Mouse (Mus musculus) right cerebral cortex, postnatal 25 days (tissue): ENCODE measurements around the gene Mgat3.

Source experiments
- DNase-seq: peaks from one replicate; pipeline ENCODE4 v3.0.0; 2022

Gene Mgat3

DNA sequence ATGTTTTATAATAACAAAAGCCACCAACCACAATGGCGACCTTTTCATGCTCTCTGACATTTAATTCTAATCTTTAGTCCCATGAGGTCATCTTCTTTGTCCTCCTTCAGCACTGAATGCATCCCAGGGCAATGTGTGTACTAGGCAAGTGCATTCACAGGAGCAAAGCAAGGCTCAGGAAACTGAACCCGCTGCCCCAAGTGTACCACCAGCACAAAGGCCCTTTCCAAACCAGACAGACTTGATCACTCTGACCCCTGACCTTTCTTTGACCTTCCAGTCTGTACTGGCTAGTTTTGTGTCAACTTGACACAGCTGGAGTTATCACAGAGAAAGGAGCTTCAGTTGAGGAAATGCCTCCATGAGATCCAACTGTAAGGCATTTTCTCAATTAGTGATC lies 58.8 kb downstream of the Mgat3 start:
- DNase-seq: no peak

DNA sequence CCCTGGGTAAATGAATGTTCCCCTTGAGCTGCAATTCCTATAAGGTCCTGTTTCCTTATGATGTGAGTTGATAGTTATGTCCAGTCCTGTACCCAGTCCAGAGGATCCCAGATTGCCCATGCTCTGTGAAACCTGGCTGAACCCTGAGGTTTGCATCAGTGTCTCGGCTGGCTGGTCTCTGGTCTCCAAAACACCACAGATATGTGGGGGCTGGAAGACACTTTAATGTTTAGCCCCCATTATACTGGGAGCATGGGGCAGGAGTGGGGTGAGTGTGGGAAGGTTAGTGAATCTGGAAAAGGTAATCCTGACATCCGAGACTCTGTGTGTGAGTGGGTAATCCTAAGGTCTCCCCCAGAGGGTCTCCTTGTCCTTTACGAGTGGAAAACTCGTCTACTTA lies 59.5 kb downstream of the Mgat3 start:
- DNase-seq: no peak

DNA sequence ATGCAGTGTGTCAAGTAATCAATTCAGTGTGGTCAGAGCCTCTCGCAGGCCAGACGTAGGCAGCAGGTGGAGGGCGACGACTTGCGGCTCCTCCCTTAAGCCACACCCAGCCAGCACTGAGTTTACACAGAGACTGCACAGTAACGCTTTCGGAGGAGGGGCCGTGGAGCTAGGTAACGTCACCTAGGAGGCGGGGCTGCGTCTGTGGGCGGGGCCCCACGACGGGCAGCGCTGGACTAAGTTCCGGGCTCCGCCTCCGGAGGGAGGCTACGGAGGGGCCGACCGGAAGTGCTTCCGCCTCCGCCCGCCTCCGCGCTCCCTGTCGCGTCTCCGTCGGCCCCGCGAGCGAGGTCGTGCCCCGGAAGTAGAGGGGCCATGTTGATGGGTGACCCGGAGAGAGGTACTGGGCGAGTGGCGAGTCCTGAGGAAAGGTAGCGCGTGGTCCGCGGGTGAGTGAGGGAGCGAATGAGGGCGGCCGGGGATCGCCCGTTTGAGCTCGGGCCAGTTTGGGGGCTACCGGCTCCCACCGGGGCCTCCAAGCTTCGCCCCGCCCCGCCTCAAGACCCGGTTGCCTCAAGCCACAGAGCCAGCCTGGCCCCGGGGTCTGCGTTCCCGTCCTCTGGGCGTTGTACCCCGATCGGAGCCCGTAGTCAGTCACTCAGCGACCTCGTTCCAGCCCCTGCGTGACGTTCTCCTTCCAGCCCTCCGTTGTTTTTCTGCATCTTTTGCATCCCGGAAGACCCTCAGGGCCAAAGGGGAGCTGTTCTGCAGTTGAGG lies 60.4 kb downstream of the Mgat3 start, which contains the start of gene Mief1:
Gene Mief1 (plus strand): TSS at position 286 of the 777 bp plus-strand sequence.
- peak; percentile 98 for DNase-seq

DNA sequence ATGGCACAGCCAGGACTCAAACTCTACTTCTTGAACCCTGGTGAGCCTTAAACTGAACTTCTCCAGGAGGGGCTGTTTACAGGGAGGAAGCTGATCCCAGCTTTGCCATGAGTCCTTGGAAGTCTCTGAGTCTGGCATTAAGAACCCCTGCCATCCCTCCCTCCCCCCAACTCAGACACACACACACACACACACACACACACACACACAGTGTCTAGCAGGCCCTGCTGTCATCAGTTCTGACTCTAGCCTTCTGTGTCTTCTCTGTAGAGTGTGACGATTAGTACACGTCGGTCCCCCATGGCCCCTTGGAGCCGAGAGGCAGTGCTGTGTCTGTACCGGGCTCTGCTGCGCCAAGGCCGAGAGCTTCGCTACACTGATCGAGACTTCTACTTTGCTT lies 62.0 kb downstream of the Mgat3 start, which contains the start of gene AC140267.1:
Gene AC140267.1 (plus strand): TSS at position 301 of the 400 bp plus-strand sequence.
- DNase-seq: no peak

DNA sequence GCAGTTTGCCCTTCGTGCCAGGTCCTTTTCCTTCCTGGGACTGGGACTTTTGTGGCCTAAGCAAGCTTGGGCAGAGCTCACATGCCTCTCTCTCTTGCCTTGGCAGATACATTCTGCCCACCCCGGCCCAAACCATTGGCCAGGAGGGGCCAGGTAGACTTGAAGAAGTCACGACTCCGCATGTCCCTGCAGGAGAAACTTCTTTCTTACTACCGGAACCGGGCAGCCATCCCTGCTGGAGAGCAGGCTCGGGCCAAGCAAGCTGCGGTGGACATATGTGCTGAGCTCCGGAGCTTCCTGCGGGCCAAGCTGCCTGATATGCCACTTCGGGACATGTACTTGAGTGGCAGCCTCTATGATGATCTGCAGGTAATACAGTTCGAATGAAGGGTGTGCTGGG lies 74.6 kb downstream of the Mgat3 start:
- DNase-seq: no peak

DNA sequence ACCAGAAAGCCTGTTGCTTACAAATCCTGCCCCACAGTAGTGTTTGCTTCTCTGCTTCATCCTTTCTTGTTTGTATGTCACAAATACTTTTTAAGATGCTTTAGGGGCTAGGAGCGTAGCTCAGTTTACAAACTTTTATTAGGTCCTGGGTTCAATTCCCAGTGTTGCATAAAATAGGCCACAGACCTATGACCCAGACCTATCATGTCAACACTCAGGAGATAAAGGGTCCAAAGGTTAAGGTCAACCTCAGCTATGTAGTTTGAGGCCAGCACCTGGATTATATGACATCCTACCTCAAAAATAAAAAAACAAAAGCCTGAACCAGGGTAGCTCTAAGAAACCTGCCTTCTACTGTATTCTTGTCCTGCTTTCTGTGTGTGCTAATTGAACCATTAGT lies 75.1 kb downstream of the Mgat3 start:
- DNase-seq: no peak

DNA sequence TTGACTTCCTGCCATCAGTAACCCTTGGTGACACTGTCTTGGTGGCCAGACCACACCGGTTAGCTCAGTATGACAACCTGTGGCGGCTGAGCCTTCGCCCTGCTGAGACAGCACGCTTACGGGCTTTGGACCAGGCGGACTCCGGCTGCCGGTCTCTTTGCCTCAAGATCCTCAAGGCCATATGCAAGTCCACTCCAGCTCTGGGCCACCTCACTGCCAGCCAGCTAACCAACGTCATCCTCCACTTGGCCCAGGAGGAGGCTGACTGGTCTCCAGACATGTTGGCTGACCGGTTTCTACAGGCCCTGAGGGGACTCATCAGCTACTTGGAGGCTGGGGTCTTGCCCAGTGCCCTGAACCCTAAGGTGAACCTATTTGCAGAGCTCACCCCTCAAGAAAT lies 76.2 kb downstream of the Mgat3 start:
- no peak for DNase-seq

DNA sequence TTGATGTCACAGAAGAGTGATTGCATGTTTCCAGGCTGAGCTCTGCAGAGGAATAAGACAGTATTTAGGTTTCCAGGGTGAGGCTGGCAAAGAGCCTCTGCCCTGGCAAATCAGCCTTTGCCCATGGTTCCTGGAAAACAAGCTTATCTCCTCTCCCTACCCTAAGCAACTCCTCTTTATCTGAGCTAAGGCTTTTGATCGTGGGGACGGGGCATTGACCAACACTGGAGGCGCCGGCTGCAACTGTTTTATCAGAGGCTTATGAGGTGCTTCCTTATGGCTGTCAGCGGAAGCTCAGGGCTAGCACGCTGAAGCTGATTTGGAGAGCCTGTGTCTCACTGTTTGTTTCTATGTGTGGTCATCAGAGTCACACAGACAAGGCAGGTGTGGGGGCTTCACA lies 77.1 kb downstream of the Mgat3 start:
- no peak for DNase-seq

DNA sequence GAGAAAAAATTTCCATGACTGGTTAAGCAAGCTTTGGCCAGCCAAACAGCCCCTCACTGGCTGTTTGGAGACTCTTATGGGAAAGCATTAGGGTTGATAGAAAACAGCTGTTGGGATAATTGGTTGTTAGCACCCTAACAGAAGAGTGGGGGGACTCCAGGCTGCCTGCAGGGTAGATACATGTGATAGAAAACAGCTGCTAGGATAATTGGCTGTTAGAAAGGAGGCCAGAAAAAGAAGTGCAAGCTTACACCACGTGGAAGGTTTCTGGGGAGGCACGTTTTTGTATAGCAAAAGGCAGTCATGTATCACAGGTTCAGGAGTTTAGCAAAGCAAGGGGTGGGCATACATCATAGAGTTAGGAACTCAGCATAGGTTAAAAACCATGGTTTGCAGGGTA lies 80.0 kb downstream of the Mgat3 start:
- DNase-seq: no peak

DNA sequence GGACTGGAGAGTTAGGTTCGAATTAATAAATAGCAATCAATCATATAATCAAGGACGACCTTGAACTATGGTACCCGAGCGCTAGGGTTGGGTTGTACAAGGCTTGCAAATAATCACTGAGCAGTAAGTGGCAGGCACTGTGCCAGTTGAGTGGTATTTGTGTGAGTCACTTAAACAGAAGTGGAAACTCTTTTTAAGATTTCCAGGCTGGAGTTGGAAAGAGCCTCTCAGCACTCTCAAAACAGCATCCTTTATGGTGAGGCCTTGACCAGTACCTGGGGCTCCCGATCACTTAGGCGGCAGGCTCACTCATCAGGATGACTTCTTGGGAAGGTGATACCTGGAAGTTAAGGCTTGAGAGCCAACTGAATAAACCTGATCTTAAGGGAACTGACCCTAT lies 80.7 kb downstream of the Mgat3 start:
- DNase-seq: no peak

DNA sequence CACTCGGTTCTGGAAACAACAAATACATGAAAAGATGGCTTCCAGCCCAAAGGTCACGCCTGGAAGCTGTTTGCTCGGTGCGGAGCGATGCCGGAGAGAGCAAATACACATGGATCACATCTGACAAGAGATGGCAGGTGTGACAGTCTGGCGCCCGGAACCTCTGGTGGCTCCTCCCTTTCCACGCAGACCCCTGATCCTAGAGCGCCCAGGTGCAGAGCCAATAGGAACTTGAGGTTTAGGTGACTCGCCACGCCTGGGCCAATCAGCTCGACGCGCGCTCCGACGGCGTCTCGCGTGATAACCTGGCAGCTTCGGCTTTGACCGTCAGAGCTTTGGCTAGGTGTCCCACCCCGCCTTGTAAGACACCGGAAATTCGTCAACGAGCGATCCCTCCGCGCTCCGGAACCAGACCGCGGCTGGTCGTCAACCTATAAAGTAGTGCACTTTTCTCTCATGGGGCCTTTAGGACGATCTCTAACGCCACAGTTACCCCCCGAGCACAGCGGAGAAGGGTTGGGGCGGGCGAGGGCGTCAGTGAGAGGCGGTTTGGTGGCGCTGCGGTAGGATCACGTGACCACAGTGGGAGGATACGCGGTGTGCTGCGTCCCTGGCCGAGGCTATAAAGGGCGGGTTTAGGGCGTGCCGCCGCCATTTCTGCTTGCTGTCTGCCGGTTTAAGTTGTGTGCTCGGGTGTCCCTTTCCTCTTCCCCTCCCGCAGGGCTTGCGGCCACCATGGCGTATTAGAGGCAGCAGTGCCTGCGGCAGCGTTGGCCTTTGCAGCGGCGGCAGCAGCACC lies 81.5 kb downstream of the Mgat3 start, which contains the start of gene Atf4:
Gene Atf4 (plus strand): TSS at position 338 of the 799 bp plus-strand sequence.
- DNase-seq: peak; percentile 97

DNA sequence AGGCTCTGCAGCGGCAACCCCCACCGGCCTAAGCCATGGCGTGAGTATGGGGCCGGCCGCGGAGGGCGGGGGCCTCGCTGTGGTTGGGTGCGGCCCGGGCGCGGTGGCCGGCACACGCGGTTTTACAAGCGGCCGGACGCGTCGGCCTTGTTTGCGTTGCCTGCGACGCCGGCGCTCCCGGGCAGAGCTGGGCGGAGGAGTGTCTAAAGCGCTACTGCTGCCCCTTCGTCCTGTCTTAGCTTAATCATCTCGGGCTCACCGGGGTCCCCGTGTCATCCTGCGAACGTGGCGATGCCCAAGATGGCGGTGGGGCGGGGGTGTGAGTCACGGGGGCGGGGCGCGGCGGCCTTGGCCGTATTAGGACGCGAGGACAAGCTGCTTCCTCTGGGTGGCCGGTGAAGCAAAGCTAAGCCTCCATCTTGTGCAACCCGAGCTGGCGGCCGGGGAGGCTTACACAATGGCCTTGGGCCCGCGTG lies 82.2 kb downstream of the Mgat3 start:
- peak; percentile 60 for DNase-seq

DNA sequence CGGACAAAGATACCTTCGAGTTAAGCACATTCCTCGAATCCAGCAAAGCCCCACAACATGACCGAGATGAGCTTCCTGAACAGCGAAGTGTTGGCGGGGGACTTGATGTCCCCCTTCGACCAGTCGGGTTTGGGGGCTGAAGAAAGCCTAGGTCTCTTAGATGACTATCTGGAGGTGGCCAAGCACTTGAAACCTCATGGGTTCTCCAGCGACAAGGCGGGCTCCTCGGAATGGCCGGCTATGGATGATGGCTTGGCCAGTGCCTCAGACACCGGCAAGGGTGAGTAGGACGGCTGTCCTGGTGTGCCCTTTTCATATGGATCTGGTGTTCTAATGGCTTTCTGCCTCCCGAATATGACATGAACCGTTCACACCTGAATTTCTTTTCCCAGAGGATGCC lies 82.7 kb downstream of the Mgat3 start:
- DNase-seq: no peak

DNA sequence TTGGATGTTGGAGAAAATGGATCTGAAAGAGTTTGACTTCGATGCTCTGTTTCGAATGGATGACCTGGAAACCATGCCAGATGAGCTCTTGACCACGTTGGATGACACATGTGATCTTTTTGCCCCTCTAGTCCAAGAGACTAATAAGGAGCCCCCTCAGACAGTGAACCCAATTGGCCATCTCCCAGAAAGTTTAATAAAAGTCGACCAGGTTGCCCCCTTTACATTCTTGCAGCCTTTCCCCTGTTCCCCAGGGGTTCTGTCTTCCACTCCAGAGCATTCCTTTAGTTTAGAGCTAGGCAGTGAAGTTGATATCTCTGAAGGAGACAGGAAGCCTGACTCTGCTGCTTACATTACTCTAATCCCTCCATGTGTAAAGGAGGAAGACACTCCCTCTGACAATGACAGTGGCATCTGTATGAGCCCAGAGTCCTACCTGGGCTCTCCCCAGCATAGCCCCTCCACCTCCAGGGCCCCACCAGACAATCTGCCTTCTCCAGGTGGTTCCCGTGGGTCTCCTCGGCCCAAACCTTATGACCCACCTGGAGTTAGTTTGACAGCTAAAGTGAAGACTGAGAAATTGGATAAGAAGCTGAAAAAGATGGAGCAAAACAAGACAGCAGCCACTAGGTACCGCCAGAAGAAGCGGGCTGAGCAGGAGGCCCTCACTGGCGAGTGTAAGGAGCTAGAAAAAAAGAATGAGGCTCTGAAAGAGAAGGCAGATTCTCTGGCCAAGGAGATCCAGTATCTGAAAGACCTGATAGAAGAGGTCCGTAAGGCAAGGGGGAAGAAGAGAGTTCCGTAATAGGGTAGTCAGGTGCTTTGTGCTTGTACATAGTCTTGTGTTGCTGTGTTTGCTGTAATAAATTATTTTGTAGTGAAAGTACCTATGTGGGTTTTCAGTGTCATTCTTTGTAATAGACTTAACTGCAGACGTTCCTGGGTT lies 83.4 kb downstream of the Mgat3 start:
- DNase-seq: no peak

DNA sequence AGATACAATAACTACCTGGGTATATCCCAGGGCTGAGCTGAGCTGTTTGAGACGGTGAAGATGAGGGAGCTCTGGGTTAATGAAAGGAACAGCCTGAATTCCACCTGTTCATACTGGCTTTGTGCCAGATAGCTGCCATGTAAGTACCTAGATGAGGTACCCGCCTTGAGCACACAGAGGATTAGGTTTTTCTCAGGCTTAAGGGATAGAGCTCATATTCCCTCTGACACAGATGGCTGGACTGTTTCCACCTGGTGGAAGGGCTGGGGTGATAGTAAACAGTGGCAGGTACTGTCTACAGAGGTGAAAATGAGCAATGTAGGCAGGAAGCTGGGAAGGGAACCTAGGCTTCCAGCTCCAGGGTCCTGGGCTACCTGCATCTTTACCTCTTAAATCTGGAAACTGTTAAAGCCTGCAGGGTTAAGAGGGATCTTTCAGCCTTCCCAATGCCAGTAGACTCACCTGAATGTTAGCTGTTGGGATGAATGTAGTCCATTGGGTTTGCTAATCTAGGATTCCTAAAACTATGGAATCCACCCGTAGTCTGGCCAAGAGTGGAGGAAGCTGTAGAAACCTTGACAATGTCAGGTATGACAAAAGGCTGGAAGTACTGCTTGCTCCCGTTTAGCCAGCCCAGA lies 84.2 kb downstream of the Mgat3 start:
- DNase-seq: no peak

DNA sequence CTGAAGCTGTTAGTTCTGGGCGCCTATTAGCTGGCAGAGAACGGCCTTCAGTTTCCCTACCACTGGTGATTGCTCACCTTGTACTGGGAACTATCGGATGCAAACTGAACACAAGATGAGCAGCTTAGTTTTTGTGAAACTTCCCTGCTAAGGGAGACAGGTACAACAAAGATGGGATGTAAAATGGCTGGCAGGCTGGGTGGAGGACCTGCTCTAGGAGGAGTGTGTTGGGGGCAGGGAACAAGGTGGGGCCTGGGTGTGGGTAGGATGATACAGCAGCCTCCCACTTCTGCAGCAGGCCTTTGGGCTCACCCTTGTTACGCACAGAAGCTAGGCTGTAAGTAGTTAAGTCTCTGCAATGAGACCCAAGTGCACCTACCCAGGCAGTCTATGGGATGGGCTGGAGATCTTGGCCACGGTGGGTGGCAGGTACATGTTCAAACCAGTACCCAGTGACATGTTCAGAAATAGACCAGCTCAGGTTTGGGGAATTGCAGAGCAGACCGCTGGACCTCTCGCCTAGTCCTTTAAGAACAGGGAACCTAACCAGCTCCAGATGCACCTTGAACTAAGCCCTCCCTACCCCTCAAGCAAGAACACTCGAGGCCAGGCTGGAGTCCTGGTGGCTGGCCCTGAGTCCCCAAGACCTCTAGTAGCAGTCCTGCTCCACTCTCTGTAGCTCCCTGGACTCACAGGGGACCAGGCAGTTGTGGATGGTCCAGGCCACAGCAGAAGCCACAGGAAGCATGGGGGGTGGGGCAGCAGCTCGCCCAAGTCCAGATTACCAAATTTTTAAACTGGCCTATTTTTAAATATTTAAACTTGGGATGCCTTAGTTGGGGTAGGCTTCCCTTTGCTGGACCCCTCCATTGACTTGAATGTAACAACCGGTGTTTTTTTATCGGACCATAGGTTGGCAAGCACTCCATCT lies 85.0 kb downstream of the Mgat3 start:
- DNase-seq: no peak

DNA sequence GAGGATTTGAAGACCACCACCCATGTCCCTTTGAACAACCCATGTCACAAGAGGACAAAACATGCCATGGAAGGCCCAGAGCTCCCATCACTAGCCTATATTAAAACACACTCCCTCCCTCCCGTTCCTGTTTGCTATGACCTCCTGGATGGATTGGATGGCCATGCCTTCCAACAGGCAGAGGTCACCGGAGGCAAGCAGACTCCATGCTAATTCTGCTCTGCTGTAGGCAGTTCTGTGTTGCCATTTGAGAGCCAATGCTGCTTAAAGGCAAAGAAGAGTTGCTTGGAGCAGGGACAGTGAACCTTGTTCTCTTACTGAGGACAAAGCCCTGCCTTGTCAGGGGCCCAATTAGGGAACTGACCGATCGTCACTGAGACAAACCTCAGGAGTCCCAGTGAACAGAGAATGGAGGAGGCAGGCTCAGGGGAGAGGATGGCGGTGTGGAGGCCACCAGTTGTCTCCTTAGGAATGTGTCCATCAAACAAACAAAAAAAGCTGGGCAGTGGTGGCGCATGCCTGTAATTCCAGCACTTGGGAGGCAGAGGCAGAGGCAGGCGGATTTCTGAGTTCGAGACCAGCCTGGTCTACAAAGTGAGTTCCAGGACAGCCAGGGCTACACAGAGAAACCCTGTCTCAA lies 86.0 kb downstream of the Mgat3 start:
- no peak for DNase-seq

DNA sequence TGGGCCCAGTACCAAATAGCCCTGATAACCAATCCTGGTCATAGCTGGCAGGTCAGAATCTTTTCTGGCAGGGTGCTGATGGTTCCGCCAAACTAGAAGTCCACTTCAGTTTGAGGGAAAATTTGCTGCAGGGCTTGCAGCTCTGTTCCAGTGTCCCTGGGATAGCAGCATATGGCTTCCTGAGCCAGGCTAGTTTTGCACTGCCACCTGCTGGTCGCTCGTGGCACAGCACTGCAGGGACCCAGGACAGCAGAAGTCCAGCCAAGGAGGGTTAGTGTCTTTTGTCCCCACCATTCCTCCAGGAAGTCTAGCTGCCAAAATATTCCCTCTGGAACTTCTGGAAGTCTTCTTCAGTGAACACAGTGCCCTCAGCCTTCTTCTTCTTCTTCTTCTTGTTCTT lies 87.2 kb downstream of the Mgat3 start:
- peak; percentile 77 for DNase-seq

DNA sequence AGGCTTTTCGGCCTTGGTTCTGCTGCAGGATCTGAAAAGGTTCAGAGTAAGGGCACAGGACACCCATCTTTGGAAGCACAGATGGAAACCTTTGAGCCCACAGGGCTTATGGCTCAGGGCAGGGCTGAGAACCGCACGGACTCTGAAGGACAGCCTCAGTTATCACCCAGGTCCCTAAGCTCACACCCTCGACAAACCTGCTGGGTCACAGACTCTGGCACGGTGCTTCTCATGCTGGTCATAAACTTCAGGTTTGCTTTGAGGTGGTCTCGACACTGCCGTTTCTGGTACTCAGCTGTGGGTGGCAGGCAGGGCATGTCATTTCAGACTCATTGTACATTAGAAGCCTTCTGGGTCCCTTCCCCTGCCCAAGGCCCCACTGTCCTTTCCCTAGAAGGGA lies 87.6 kb downstream of the Mgat3 start:
- no peak for DNase-seq
